Mouse (Mus musculus): Measurements from ENCODE around the gene Cmss1. TPM values are rescaled to one million over a fixed set of nuclear protein-coding genes. Genes with fewer than 3 reads are reported as not detected.

The Cmss1 gene
- polyA plus RNA-seq, 1 experiment from 2014 or later = 52.5 TPM

DNA sequence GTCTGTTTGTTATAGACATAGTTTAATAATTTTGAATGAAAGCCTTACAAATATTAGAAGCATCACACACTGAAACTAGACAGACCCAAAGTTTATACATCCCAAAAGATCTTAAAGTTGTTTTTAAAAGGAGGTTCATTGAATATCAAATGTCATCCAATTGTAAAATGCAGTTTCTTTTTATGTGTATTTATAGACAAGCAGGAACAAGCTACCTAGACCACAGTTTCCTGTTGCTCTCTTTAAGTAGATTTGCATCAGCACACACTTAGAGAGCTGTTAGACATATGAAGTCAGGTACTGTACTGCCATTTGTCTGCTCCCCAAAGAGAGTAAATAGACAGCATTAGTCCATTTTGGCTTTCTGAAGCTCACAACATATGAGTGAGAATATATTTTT lies 135.6 kb downstream of the Cmss1 start:
- H3K4me3 ChIP-seq (ENCODE audit: low read depth, low read length) = no peak overlapping the region
- H3K27ac ChIP-seq (ENCODE audit: low read depth, low read length) = no peak overlapping the region
- no peak overlapping the region for H3K4me2 ChIP-seq (ENCODE audit: low read depth, low read length, severe bottlenecking)
- DNase-seq (ENCODE audit: low spot score) = no peak
- no peak for ATAC-seq (replicated peaks; ENCODE audit: low FRiP score)
- H3K4me1 ChIP-seq (replicated peaks; ENCODE audit: control insufficient read depth, insufficient read depth, low read length) = no peaks in the 10 kb centered on the region
- H3K9ac ChIP-seq (ENCODE audit: low read length) = no peak overlapping the region
- H3K27me3 ChIP-seq (ENCODE audit: control insufficient read depth, insufficient read depth, low read length) = no peaks in the 10 kb centered on the region
- H3K9me3 ChIP-seq (ENCODE audit: control insufficient read depth, low read length) = no peaks in the 10 kb centered on the region
- H3K36me3 ChIP-seq (ENCODE audit: control insufficient read depth, insufficient read depth, low read length) = no peaks in the 10 kb centered on the region

DNA sequence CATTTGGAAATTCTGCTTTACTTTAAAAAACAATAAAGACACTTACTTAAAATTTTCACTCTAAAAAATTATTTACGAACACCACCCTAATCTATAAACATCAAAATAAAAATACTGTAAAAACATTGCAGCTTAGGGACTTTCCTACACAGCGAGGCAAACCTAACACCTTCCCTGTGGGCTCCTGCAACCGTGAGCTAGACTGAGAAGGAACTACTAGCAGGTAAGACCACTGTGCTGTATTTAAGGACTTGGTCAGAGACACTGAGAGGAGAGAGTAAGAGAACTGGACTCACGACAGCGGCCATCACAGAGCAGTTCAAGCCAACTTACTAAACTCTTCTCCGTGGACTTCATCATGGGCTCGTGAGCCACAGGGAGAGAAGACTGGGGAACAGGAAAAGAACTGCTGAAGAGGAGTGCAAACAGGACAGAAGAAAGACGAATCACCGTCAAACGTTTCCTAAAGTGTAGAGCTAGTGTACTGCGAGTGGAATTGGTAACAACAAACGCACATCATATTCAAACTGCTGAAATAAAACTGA lies 136.3 kb downstream of the Cmss1 start:
- Histone ChIP-seq H3K9me3 (ENCODE audit: control insufficient read depth, low read length) (no peaks in the 10 kb centered on the region), H3K27ac (ENCODE audit: low read depth, low read length) (no peak overlapping the region), H3K4me3 (ENCODE audit: low read depth, low read length) (no peak overlapping the region), H3K9ac (ENCODE audit: low read length) (no peak overlapping the region), H3K36me3 (ENCODE audit: control insufficient read depth, insufficient read depth, low read length) (no peaks in the 10 kb centered on the region), H3K4me1 (replicated peaks; ENCODE audit: control insufficient read depth, insufficient read depth, low read length) (no peaks in the 10 kb centered on the region), H3K27me3 (ENCODE audit: control insufficient read depth, insufficient read depth, low read length) (no peaks in the 10 kb centered on the region), H3K4me2 (ENCODE audit: low read depth, low read length, severe bottlenecking) (no peak overlapping the region)
- DNase-seq (ENCODE audit: low spot score) = no peak
- no peak for ATAC-seq (replicated peaks; ENCODE audit: low FRiP score)
- WGBS = 94% methylated on average over 12 of the region's 12 CpGs

GRCm38 (mm10) chr16:57469869-57470268 lies 136.8 kb downstream of the Cmss1 start:
- Histone ChIP-seq H3K9ac (ENCODE audit: low read length) (no peak overlapping the region), H3K27me3 (ENCODE audit: control insufficient read depth, insufficient read depth, low read length) (no peaks in the 10 kb centered on the region), H3K4me1 (replicated peaks; ENCODE audit: control insufficient read depth, insufficient read depth, low read length) (no peaks in the 10 kb centered on the region), H3K27ac (ENCODE audit: low read depth, low read length) (no peak overlapping the region), H3K9me3 (ENCODE audit: control insufficient read depth, low read length) (no peaks in the 10 kb centered on the region), H3K4me2 (ENCODE audit: low read depth, low read length, severe bottlenecking) (no peak overlapping the region), H3K36me3 (ENCODE audit: control insufficient read depth, insufficient read depth, low read length) (no peaks in the 10 kb centered on the region), H3K4me3 (ENCODE audit: low read depth, low read length) (no peak overlapping the region)
- ATAC-seq (replicated peaks; ENCODE audit: low FRiP score) (no peak), DNase-seq (ENCODE audit: low spot score) (no peak)
- 78% methylated on average over 2 of the region's 2 CpGs for WGBS

GRCm38 (mm10) chr16:57469301-57469700 lies 137.4 kb downstream of the Cmss1 start:
- DNase-seq (ENCODE audit: low spot score) = no peak
- H3K9me3 ChIP-seq (ENCODE audit: control insufficient read depth, low read length) = no peaks in the 10 kb centered on the region
- H3K9ac ChIP-seq (ENCODE audit: low read length) = no peak overlapping the region
- WGBS = 84% methylated on average over 4 of the region's 4 CpGs
- no peak overlapping the region for H3K4me3 ChIP-seq (ENCODE audit: low read depth, low read length)
- H3K27ac ChIP-seq (ENCODE audit: low read depth, low read length) = no peak overlapping the region
- no peaks in the 10 kb centered on the region for H3K36me3 ChIP-seq (ENCODE audit: control insufficient read depth, insufficient read depth, low read length)
- no peaks in the 10 kb centered on the region for H3K4me1 ChIP-seq (replicated peaks; ENCODE audit: control insufficient read depth, insufficient read depth, low read length)
- no peak overlapping the region for H3K4me2 ChIP-seq (ENCODE audit: low read depth, low read length, severe bottlenecking)
- no peak for ATAC-seq (replicated peaks; ENCODE audit: low FRiP score)
- H3K27me3 ChIP-seq (ENCODE audit: control insufficient read depth, insufficient read depth, low read length) = no peaks in the 10 kb centered on the region

- Histone ChIP-seq H3K36me3 (ENCODE audit: control insufficient read depth, insufficient read depth, low read length) (no peaks in the 10 kb centered on the region), H3K4me3 (ENCODE audit: low read depth, low read length) (no peak overlapping the region), H3K27ac (ENCODE audit: low read depth, low read length) (no peak overlapping the region), H3K9ac (ENCODE audit: low read length) (no peak overlapping the region), H3K4me2 (ENCODE audit: low read depth, low read length, severe bottlenecking) (no peak overlapping the region), H3K9me3 (ENCODE audit: control insufficient read depth, low read length) (no peaks in the 10 kb centered on the region), H3K27me3 (ENCODE audit: control insufficient read depth, insufficient read depth, low read length) (no peaks in the 10 kb centered on the region), H3K4me1 (replicated peaks; ENCODE audit: control insufficient read depth, insufficient read depth, low read length) (no peaks in the 10 kb centered on the region)
- no peak for DNase-seq (ENCODE audit: low spot score)
- WGBS = 89% methylated on average over 9 of the region's 9 CpGs
- ATAC-seq (replicated peaks; ENCODE audit: low FRiP score) = no peak
Measured at GRCm38 (mm10) chr16:57465386-57465913, 141.2 kb downstream of the Cmss1 start.

DNA sequence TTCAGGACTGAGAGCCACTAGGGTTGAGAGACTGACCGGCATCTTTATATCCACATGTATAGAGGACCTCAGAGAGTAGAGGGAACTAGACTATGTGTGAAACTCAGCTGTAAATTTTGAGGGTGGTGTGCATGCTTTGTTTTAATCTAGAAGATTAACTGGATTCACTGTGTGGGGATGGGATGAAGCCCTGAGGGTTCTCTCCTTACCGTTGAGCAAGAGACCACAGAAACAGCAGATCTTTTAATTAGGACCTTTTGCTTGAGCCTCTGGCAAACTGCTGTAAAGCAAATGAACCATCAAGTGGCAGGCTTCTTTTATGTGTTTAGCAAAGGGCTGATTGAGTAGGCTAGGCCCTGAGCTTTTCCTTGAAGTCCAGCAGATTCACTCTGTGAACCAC lies 150.7 kb downstream of the Cmss1 start:
- Histone ChIP-seq H3K4me1 (replicated peaks; ENCODE audit: control insufficient read depth, insufficient read depth, low read length) (no peaks in the 10 kb centered on the region), H3K9me3 (ENCODE audit: control insufficient read depth, low read length) (no peaks in the 10 kb centered on the region), H3K27ac (ENCODE audit: low read depth, low read length) (no peak overlapping the region), H3K4me2 (ENCODE audit: low read depth, low read length, severe bottlenecking) (no peak overlapping the region), H3K9ac (ENCODE audit: low read length) (no peak overlapping the region), H3K27me3 (ENCODE audit: control insufficient read depth, insufficient read depth, low read length) (no peaks in the 10 kb centered on the region), H3K4me3 (ENCODE audit: low read depth, low read length) (no peak overlapping the region), H3K36me3 (ENCODE audit: control insufficient read depth, insufficient read depth, low read length) (no peaks in the 10 kb centered on the region)
- DNase-seq (ENCODE audit: low spot score) (no peak), ATAC-seq (replicated peaks; ENCODE audit: low FRiP score) (no peak)
- WGBS = 57% methylated on average over 2 of the region's 2 CpGs

DNA sequence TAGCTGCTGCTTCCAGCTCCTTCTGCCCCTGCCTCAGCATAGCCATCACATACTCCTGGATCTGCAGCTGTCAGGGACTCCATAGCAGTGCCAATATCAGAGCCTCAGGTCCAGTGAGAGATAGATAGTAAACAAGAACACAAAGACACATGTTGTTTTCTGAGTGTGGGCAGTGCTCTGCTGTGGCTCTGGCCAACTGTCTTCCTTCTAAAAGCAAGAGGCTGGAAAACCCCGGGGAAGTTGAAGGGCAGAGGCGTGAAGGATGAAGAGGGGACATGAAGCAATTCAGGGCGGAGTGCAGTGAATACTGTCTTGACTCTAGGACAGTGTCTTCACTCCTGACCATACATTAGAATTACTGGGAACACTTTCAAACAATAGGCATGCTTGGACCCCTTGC lies 151.1 kb downstream of the Cmss1 start:
- DNase-seq (ENCODE audit: low spot score) (no peak), ATAC-seq (replicated peaks; ENCODE audit: low FRiP score) (no peak)
- Histone ChIP-seq H3K4me3 (ENCODE audit: low read depth, low read length) (no peak overlapping the region), H3K9me3 (ENCODE audit: control insufficient read depth, low read length) (no peaks in the 10 kb centered on the region), H3K4me1 (replicated peaks; ENCODE audit: control insufficient read depth, insufficient read depth, low read length) (no peaks in the 10 kb centered on the region), H3K4me2 (ENCODE audit: low read depth, low read length, severe bottlenecking) (no peak overlapping the region), H3K27ac (ENCODE audit: low read depth, low read length) (no peak overlapping the region), H3K9ac (ENCODE audit: low read length) (no peak overlapping the region), H3K36me3 (ENCODE audit: control insufficient read depth, insufficient read depth, low read length) (no peaks in the 10 kb centered on the region), H3K27me3 (ENCODE audit: control insufficient read depth, insufficient read depth, low read length) (no peaks in the 10 kb centered on the region)
- 90% methylated on average over 3 of the region's 3 CpGs for WGBS

- DNase-seq (ENCODE audit: low spot score) (no peak), ATAC-seq (replicated peaks; ENCODE audit: low FRiP score) (no peak)
- Histone ChIP-seq H3K4me2 (ENCODE audit: low read depth, low read length, severe bottlenecking) (no peak overlapping the region), H3K9ac (ENCODE audit: low read length) (no peak overlapping the region), H3K27ac (ENCODE audit: low read depth, low read length) (no peak overlapping the region), H3K36me3 (ENCODE audit: control insufficient read depth, insufficient read depth, low read length) (no peaks in the 10 kb centered on the region), H3K9me3 (ENCODE audit: control insufficient read depth, low read length) (no peaks in the 10 kb centered on the region), H3K27me3 (ENCODE audit: control insufficient read depth, insufficient read depth, low read length) (no peaks in the 10 kb centered on the region), H3K4me1 (replicated peaks; ENCODE audit: control insufficient read depth, insufficient read depth, low read length) (no peaks in the 10 kb centered on the region), H3K4me3 (ENCODE audit: low read depth, low read length) (no peak overlapping the region)
- WGBS = 93% methylated on average over 8 of the region's 8 CpGs
Measured at GRCm38 (mm10) chr16:57454106-57454763, 152.4 kb downstream of the Cmss1 start.

DNA sequence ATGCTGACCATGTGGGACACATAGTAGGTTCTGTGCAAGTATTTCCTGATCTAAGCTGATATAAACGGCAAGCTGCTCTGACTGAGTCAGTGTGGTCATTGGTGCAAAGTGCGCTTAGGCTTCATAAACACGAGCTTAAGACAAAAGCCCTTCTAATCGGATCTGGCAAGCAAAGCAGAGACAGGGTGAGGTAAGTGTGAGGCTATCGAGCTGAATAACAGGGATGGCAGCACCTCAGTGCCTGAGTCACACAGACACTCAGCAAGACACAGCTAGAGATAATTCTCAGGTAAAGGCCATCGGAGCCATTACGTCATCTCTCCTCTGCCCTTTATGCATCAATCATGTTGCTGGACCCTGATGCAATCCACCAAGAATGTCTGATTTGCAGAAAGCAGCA lies 153.7 kb downstream of the Cmss1 start:
- peaks cover 2% of the 10 kb centered on the region; the same call in 1 of the 2 replicates for H3K9me3 ChIP-seq (ENCODE audit: control insufficient read depth, low read length)
- ATAC-seq (replicated peaks; ENCODE audit: low FRiP score) (peak; percentile 27; the same call in 1 of the 2 replicates), DNase-seq (ENCODE audit: low spot score) (no peak)
- H3K9ac ChIP-seq (ENCODE audit: low read length) = no peak overlapping the region
- H3K27ac ChIP-seq (ENCODE audit: low read depth, low read length) = no peak overlapping the region
- WGBS = 79% methylated on average over 7 of the region's 7 CpGs
- H3K4me2 ChIP-seq (ENCODE audit: low read depth, low read length, severe bottlenecking) = no peak overlapping the region
- no peaks in the 10 kb centered on the region for H3K4me1 ChIP-seq (replicated peaks; ENCODE audit: control insufficient read depth, insufficient read depth, low read length)
- H3K27me3 ChIP-seq (ENCODE audit: control insufficient read depth, insufficient read depth, low read length) = no peaks in the 10 kb centered on the region
- no peak overlapping the region for H3K4me3 ChIP-seq (ENCODE audit: low read depth, low read length)
- H3K36me3 ChIP-seq (ENCODE audit: control insufficient read depth, insufficient read depth, low read length) = no peaks in the 10 kb centered on the region

Data from forebrain, embryonic 11.5 days (tissue).